Mouse (Mus musculus) midbrain, embryonic 10.5 days (tissue): Measurements from ENCODE around the gene Tm6sf1. TPM values are rescaled to one million over a fixed set of nuclear protein-coding genes. Genes with fewer than 3 reads are reported as not detected.
"Not testable (repeated sequence)": the region's sequence is repeated elsewhere in the genome, so short reads cannot be mapped to it uniquely, and the experiment has no call there.

Source experiments
- DNase-seq: peaks from one replicate; pipeline ENCODE4 v3.0.0-alpha.2; 2017; ENCODE audit warnings: low spot score
- H3K27ac ChIP-seq: fragments of 300-500 bp; sonication (generic); replicated peaks from 2 replicates; pipeline ENCODE4 v1.5.1; 2016; ENCODE audit warnings: mild to moderate bottlenecking
- H3K27me3 ChIP-seq: fragments of 300-500 bp; sonication (generic); 2 replicates; pipeline ENCODE4 v1.6.1; 2016; ENCODE audit warnings: low read depth, mild to moderate bottlenecking; ENCODE audit not compliant: poor library complexity, severe bottlenecking
- H3K36me3 ChIP-seq: fragments of 300-500 bp; sonication (generic); 2 replicates; pipeline ENCODE4 v1.6.1; 2016; ENCODE audit warnings: mild to moderate bottlenecking, moderate library complexity
- H3K4me1 ChIP-seq: fragments of 300-500 bp; sonication (generic); 2 replicates; pipeline ENCODE4 v1.6.1; 2016
- H3K4me3 ChIP-seq: fragments of 300-500 bp; sonication (generic); 2 replicates; pipeline ENCODE4 v1.5.1; 2016; ENCODE audit warnings: mild to moderate bottlenecking, moderate library complexity
- H3K9me3 ChIP-seq: fragments of 300-500 bp; sonication (generic); replicated peaks from 2 replicates; pipeline ENCODE4 v1.6.1; 2016; ENCODE audit warnings: mild to moderate bottlenecking
- WGBS: fragments of 180-500 bp; shearing (Covaris S2); methylation state at CpG from one replicate; pipeline ENCODE4 v1.1.7; 2016; 5-methylcytosine and 5-hydroxymethylcytosine counted together
- polyA plus RNA-seq: library from polyadenylated mRNA; unstranded; fragments of >200 nt; fragmentation: Nextera tagmentation; extraction: Ambion mirVana; gene quantifications from 2 replicates; pipeline ENCODE4 v1.2.1, GENCODE M21; 2016

Tm6sf1 gene
- polyA plus RNA-seq: 12.6 and 15.8 TPM in 2 replicates

DNA sequence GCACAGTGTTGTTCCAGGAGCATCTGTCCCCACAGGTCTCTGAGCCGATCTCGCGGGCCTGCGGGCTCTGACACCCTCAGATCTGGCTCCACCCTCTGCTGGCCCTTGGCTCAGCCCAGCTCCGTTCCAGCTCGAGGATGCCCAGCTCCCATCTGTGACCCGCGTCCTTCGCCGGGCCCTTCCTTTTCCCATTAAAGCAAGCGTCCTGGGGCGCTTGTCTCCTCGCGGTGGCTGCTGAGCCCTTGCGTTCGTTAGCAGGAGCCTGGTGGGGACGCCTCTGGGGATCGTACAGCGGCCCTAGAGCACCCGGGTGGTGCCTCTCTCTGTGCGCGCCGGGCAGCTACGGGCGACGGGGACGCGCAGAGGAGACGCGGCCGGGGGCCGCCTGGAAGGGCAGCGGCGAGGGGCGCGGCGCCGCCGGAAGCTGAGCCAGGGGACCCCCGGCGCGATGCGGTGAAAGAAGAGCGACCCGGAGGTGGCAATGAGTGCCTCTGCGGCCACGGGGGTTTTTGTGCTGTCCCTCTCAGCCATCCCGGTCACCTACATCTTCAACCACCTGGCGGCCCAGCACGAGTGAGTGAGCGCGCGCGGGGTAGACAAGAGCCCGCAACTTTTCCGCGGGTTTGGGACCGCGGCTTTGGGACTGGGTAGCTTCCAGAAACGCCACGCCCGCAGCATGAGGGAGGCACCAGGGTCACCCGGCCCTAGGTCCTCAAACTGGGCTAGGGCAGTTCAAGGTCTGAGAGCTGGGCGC, at the start of gene Tm6sf1:
Tm6sf1 (plus strand) TSS at position 34 of the 754 bp plus-strand sequence.
- peak; percentile 71 for DNase-seq
- H3K36me3 ChIP-seq: no peaks in the 10 kb centered on the region
- H3K27me3 ChIP-seq: peaks cover 58% of the 10 kb centered on the region
- H3K4me3 ChIP-seq: peak within 1 kb of the TSS; percentile 75
- no peaks in the 10 kb centered on the region for H3K9me3 ChIP-seq
- H3K4me1 ChIP-seq: peaks cover 35% of the 10 kb centered on the region
- H3K27ac ChIP-seq: peak within 1 kb of the TSS; percentile 82
- under 1% methylated on average over 64 of the region's 64 CpGs for WGBS

DNA sequence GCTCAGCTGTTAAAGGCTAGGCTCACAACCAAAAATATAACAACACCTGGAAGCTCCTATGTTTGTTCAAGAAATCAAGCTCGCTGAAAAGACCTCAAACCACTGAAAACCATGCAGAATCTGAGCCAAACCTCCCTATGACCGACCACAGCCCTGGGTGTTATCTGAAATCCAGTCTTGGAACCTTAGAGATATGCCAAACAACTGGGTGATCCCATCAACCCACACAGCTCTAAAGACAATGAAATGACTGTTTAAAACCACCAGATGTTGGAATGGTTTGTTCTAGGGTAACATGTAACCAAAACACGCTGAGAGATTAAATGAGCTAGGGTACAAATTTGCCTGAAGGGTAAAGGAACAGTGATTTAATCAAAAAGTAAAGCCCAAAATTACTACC, 33.9 kb upstream of the Tm6sf1 start:
- H3K4me1 ChIP-seq: peaks cover 43% of the 10 kb centered on the region
- H3K27me3 ChIP-seq: no peaks in the 10 kb centered on the region
- no peak overlapping the region for H3K27ac ChIP-seq
- no peak overlapping the region for H3K4me3 ChIP-seq
- no peak for DNase-seq
- H3K9me3 ChIP-seq: no peaks in the 10 kb centered on the region
- WGBS: 80% methylated on average over 3 of the region's 3 CpGs
- H3K36me3 ChIP-seq: no peaks in the 10 kb centered on the region

DNA sequence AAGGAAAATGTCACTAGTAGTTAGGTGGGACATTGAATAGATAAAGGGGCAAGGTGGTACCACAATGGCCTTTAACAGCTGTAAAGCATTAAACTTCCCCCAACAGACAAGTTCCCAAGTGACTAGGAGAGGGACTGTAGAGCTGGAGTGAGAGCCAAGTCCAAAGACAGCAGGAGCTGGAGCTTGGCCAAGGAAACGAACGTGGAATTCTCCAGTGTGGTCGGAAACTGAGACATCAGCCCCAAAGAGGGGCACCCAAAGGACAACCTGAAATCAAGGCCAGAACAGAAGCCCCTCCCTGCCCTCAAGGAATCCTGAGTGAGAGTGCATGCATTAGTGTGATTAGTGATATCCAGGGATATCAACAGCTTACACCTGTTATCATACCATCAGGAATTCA, 33.4 kb upstream of the Tm6sf1 start:
- DNase-seq: no peak
- no peaks in the 10 kb centered on the region for H3K9me3 ChIP-seq
- no peak overlapping the region for H3K4me3 ChIP-seq
- H3K4me1 ChIP-seq: peaks cover 47% of the 10 kb centered on the region
- H3K27ac ChIP-seq: no peak overlapping the region
- no peaks in the 10 kb centered on the region for H3K36me3 ChIP-seq
- WGBS: 81% methylated on average over 3 of the region's 3 CpGs
- no peaks in the 10 kb centered on the region for H3K27me3 ChIP-seq

DNA sequence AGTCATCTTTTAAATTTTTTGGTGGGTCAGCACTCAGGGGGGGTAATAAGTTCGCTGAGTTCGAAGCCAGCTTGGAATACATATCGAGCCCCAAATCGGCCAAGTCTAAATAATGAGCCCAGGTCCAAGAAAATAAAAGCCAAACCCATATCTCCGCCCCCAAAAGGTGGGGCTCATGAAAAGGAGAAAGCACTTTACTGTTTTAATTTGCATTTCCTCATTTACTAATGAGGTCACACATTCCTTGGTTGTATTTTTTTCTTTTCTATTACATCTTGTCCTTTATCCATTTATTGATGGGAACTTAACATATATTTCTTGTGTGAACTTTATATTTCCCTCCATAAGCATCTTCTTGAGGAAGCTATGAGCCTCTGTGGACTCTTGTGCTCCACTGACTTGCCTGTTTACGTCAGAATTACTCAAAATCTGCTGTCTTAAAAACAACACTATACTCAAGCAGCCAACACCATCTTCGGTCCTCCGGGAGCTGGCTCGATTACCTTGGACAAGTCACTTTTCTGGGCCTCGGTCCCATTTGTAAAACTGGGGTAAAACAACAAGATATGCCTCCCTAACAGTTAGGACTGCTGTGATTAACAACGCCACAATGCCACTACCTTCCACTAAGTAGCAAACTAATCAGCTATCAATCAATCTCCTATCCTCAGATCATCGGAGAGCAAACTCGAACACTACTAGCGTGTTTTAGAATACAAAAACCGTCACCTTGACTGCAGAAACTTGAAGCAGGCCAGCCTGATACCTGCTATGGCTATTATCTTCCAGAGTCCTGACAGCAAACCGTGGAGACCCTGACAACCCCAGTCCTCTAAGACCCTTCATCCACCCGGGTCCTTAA, 30.8 kb upstream of the Tm6sf1 start:
- no peaks in the 10 kb centered on the region for H3K9me3 ChIP-seq
- peak overlapping the region; percentile 81 for H3K4me3 ChIP-seq
- WGBS: 37% methylated on average over 17 of the region's 17 CpGs
- DNase-seq: no peak
- H3K27ac ChIP-seq: peak overlapping the region; percentile 96
- no peaks in the 10 kb centered on the region for H3K27me3 ChIP-seq
- no peaks in the 10 kb centered on the region for H3K36me3 ChIP-seq
- H3K4me1 ChIP-seq: peaks cover 47% of the 10 kb centered on the region

DNA sequence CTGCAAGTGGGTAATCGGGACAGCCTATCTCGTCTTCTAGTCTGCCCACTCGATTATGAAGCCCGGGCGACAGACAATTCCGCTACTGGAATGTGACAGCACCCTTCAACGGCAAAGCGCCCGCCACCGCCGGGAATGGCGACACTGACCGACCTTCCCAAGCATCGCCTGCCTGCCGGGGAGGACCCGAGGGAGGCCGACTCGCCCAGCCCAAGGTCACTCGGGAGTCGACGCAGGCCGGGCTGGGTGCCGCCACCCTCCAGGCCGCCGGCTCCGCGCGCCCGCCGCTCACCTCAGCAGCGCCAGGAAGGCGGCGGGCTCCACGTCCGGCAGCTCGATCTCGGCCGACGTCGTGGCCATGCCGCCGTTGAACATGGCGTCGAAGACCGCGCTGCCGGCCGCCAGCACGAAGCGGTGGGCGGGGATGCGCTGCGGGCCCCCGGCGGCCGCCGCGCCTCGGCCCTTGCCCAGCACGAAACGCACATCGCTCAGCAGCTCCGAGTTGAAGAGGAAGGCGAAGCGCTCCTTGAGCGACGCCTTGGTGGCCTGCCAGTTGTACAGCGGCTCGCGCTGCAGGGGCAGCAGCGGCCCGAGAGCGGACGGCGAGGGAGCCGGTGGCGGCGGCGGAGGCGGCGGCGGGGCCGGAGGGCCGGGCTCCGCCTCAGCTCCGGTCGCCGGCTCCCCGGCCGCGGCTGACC, 30.0 kb upstream of the Tm6sf1 start:
- Histone ChIP-seq H3K27ac (peak overlapping the region; percentile 96), H3K27me3 (no peaks in the 10 kb centered on the region), H3K9me3 (no peaks in the 10 kb centered on the region), H3K36me3 (no peaks in the 10 kb centered on the region), H3K4me3 (peak overlapping the region; percentile 81), H3K4me1 (peaks cover 45% of the 10 kb centered on the region)
- under 1% methylated on average over 90 of the region's 91 CpGs for WGBS
- peak; percentile 69 for DNase-seq

DNA sequence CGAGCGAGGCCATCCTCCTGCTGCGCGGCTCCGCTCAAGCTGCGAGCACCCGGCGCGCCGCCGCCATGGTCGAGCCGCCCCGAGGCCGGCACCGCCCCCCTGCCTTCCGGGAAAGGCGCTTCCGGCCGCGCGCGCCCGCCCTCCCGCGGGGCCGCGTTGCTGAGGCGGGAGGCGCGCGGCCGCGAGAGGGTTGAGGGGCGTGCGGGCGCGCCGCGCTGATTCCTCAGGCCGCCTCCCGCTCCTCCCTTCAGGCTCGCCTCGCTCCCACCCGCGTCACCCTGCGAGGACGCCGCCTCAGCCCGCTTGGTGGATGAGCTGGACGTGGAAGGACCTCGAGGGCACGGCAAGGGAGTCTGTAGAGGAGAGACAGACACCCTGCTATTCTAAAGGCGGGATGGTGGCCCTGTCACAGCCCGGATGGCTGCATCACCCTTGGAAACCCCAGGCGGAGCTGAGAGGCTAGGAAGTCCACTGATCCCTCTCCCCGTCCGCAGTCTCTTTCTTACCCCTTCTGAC, 29.4 kb upstream of the Tm6sf1 start, which contains the start of gene Btbd1:
Btbd1 (minus strand) TSS at position 53 of the 516 bp plus-strand sequence.
- WGBS: under 1% methylated on average over 58 of the region's 58 CpGs
- no peaks in the 10 kb centered on the region for H3K9me3 ChIP-seq
- H3K27ac ChIP-seq: peak within 1 kb of the TSS; percentile 96
- no peaks in the 10 kb centered on the region for H3K27me3 ChIP-seq
- no peaks in the 10 kb centered on the region for H3K36me3 ChIP-seq
- H3K4me3 ChIP-seq: peak within 1 kb of the TSS; percentile 81
- H3K4me1 ChIP-seq: peaks cover 41% of the 10 kb centered on the region
- DNase-seq: peak; percentile 82

DNA sequence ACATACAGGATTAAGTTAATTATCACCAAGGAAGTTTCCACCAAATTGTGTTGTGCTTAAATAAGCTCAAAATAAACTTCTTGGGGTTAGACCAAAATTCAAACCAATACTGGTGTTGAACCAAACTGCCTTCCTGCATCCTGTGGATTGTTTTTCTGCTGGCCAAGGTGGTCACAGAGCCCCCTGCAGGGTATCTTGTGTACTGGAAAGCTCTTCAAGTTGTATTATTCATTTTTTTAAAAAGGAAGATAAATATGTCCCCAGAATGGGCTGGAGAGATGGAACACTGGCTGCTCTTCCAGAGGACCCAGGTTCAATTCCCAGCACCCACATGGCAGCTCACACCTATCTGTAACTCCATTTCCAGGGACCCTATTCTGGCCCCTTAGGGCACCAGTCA, 24.0 kb upstream of the Tm6sf1 start:
- no peaks in the 10 kb centered on the region for H3K27me3 ChIP-seq
- H3K27ac ChIP-seq: no peak overlapping the region
- no peaks in the 10 kb centered on the region for H3K9me3 ChIP-seq
- H3K36me3 ChIP-seq: no peaks in the 10 kb centered on the region
- no peak overlapping the region for H3K4me3 ChIP-seq
- DNase-seq: no peak
- peaks cover 4% of the 10 kb centered on the region for H3K4me1 ChIP-seq

DNA sequence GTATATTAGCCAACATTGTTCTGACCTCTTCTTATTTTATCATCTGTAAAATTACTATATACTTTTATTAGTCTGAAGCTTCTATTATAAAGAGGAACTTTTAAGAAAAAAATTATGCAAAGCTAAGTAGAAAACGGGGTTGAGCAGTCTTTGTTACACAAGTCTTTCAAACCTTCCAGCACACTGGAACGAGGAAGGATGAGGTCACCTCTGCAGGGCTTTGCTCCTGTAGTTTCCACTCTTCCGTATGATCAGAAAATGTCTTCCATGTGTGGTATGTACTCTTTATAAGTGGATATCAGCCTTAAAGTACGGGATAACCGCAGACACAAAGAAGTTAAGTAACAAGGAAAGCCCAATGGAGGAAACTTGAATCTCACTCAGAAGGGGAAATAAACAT, 23.4 kb upstream of the Tm6sf1 start:
- no peak for DNase-seq
- WGBS: 90% methylated on average over 5 of the region's 5 CpGs
- Histone ChIP-seq H3K4me3 (no peak overlapping the region), H3K27ac (no peak overlapping the region), H3K9me3 (no peaks in the 10 kb centered on the region), H3K27me3 (no peaks in the 10 kb centered on the region), H3K36me3 (no peaks in the 10 kb centered on the region), H3K4me1 (no peaks in the 10 kb centered on the region)

DNA sequence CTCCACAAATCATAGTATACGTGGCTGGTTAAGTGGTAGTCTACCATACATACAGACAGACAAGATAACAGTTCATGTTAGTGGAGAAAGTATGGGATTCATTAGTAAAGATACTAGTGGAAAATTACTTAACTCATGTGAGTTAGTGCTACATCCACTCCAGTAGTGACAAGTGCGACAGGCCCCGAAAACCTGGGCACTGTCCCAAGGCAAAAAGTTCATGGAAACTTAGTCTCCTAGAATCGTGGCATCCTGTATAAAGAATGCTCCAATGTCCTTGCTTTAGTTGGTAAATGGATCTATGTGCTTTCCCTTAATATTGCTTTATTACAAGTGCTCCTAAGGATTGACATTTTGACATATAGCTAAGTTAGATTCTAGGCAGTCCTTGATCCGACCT, 21.0 kb upstream of the Tm6sf1 start:
- not testable (repeated sequence) for H3K4me3 ChIP-seq, H3K4me1 ChIP-seq, H3K27ac ChIP-seq, DNase-seq, H3K27me3 ChIP-seq, H3K36me3 ChIP-seq, H3K9me3 ChIP-seq
- 87% methylated on average over 5 of the region's 5 CpGs for WGBS

DNA sequence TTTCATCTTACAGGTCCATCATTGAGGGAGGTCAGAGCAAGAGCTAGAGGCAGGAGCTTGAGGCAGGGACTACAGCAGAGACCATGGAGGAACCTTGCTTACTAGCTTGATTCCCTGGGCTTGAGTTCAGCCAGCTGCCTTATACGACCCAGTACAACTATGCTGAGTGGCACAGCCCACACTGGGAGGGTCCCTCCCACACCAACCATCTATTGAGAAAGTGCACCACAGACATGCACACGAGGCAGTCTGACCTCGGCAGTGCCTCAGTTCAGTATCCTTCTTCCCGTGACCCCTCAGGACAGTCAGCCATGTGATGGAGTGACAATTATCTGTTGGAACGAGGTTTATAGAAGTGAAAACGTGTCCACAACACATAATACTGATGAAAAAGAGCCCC, 19.1 kb upstream of the Tm6sf1 start:
- DNase-seq: no peak
- Histone ChIP-seq H3K9me3 (no peaks in the 10 kb centered on the region), H3K36me3 (no peaks in the 10 kb centered on the region), H3K27me3 (no peaks in the 10 kb centered on the region), H3K4me3 (no peak overlapping the region), H3K27ac (no peak overlapping the region), H3K4me1 (no peaks in the 10 kb centered on the region)
- 82% methylated on average over 6 of the region's 6 CpGs for WGBS

DNA sequence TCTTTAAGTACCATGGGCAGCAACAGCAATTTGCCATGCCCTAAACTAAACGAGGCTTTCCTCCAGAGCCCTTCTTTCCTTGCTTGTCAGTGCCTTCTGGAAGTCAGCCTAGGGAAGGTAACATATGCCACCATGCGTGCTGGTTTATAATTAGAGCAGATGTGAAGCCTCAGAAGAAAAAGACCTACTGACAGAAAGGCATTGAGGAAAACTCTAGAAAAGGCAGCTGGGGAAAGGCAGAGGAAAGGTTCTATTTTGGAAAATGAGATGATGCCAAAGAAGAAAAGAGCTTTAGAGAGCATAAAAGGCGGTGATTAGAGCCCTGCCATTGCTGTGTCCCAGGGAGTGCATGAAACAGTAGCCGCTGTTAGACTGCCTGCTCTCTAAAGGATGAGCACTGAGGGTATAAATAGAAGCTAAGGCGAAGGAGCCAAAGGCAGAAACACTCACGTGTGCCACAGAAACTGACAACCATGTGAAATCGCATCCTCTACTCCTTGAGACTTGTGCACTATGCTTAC, 18.1 kb upstream of the Tm6sf1 start:
- no peak overlapping the region for H3K4me3 ChIP-seq
- no peaks in the 10 kb centered on the region for H3K9me3 ChIP-seq
- H3K4me1 ChIP-seq: no peaks in the 10 kb centered on the region
- WGBS: 73% methylated on average over 7 of the region's 7 CpGs
- H3K36me3 ChIP-seq: no peaks in the 10 kb centered on the region
- DNase-seq: no peak
- H3K27me3 ChIP-seq: no peaks in the 10 kb centered on the region
- H3K27ac ChIP-seq: no peak overlapping the region

DNA sequence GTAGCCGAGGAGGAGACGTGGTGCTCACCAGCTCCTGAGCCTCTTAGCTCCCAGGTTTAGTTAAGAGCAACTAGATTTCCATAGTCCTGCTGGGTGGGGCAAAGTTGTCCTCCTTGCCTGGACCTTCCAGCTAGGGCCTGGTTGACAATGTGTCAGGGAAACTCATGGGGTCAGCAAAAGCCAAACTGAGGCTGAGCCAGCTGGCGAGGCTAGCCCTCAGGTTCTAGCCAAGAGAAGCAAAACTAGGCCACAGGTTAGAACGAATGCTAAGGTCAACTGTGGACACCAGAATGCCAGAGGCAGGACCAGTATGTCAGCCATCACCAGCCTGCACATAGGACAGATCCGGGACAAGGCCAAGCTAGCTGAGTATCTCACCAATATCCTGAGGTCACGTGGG, 17.4 kb upstream of the Tm6sf1 start:
- no peaks in the 10 kb centered on the region for H3K4me1 ChIP-seq
- WGBS: 88% methylated on average over 6 of the region's 6 CpGs
- DNase-seq: no peak
- no peak overlapping the region for H3K27ac ChIP-seq
- H3K27me3 ChIP-seq: no peaks in the 10 kb centered on the region
- no peaks in the 10 kb centered on the region for H3K36me3 ChIP-seq
- H3K4me3 ChIP-seq: no peak overlapping the region
- H3K9me3 ChIP-seq: no peaks in the 10 kb centered on the region
